7 mouse cellular contexts compared by ENCODE assay signal in the genomic region with DNA sequence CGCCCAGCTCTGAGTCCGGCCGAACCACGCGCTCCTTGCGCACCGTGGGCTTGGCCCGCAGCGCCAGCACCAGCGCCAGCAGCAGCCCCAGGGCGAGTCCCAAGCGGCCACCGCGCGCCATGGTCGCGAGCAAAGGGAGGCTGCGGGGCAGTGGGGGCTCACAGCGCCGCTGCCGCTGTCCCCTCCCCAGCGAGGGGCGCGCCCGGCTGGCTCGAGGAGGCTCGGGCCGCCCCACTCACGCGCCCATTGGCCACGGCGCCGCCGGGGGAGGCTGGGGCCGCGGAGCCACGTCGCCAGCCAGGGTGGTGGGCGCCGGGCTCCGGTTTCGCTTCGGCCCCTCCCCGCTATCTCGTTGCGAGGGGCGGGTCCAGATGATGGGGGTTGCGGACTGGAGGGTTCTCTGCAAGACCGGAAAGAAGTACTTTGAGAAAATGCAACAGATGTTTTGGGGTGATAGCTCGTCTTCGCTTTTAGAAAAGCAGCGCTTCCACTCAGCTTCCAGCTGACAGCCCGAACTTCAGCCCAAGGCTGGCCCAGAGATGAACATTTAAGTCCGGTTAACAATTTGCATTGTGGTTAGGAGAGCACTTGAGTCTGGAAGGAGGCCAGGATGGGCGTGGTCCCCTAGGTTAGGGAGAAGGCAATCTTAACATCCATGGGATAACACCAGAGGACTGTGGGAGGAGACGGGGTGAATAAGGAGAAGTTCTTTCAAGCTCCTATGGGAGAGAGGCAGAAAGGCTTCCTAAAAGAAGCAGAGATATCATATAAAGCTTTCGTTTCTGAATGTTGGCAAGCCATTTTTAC. TPM values are rescaled to one million over a fixed set of nuclear protein-coding genes. Genes with fewer than 3 reads are reported as not detected.
DNase-seq lines count a peak whose midpoint lies in the region; ATAC-seq and TF ChIP-seq lines count a peak whose summit lies in the region.

A gene (minus strand): TSS at position 235 of the 807 bp plus-strand sequence.

- WGBS in midbrain, embryonic 11.5 days, result 1% methylated on average over 53 of the region's 57 CpGs
- 1% methylated on average over 57 of the region's 57 CpGs for WGBS in small intestine, adult 2 months

- H3K4me2 ChIP-seq in midbrain, embryonic 11.5 days, result peak within 1 kb of the TSS; percentile 75

- peak within 1 kb of the TSS; percentile 63 for H3K4me3 ChIP-seq in midbrain, embryonic 11.5 days (ENCODE audit: low read depth, low read length)
- peak within 1 kb of the TSS; percentile 73 for H3K4me3 ChIP-seq in small intestine, adult 2 months (ENCODE audit: low read depth, low read length)

- DNase-seq in adrenal gland, adult 8-10 months, result peak; percentile 72
- peak; percentile 93 for DNase-seq in embryo, embryonic 11 days
- DNase-seq in gastrocnemius, postnatal 25 days, result peak; percentile 79
- peak; percentile 84 for DNase-seq in left cerebral cortex, postnatal 4 days
- DNase-seq in midbrain, embryonic 11.5 days (ENCODE audit: low spot score, missing footprints), result peak; percentile 97

- H3K36me3 ChIP-seq in midbrain, embryonic 11.5 days (ENCODE audit: control insufficient read depth, insufficient read depth, low read length), result no peaks in the 10 kb centered on the region
- H3K36me3 ChIP-seq in small intestine, adult 2 months (ENCODE audit: control insufficient read depth, insufficient read depth, low read length), result peaks cover 2% of the 10 kb centered on the region; the same call in 1 of the 2 replicates

- H3K27ac ChIP-seq in midbrain, embryonic 11.5 days (ENCODE audit: low read depth, low read length), result peak within 1 kb of the TSS; percentile 30; the same call in 1 of the 2 replicates
- peak within 1 kb of the TSS; percentile 66 for H3K27ac ChIP-seq in small intestine, adult 2 months (ENCODE audit: insufficient read depth, low read depth, low read length)

- peak within 1 kb of the TSS; percentile 81 for H3K9ac ChIP-seq in midbrain, embryonic 11.5 days (ENCODE audit: low read length)

- peaks cover 5% of the 10 kb centered on the region; the same call in 1 of the 2 replicates for H3K27me3 ChIP-seq in midbrain, embryonic 11.5 days (ENCODE audit: control insufficient read depth, insufficient read depth, low read length)
- H3K27me3 ChIP-seq in small intestine, adult 2 months (ENCODE audit: control insufficient read depth, insufficient read depth, low read length), result no peaks in the 10 kb centered on the region

- intact Hi-C loops in left cerebral cortex, postnatal 4 days (cut with DNase I), result no loop called here

- no peak for TF ChIP-seq CTCF in small intestine, adult 2 months (IDR thresholded peaks at IDR 0.05; ENCODE audit: extremely low read depth, insufficient read length, insufficient replicate concordance, low read depth, low read length)

- no peaks in the 10 kb centered on the region for H3K9me3 ChIP-seq in midbrain, embryonic 11.5 days (ENCODE audit: control insufficient read depth, low read length)

- ATAC-seq in inflammation-experienced regulatory T-cells, adult 6 months, result peak; percentile 72
- ATAC-seq in midbrain, embryonic 11.5 days (ENCODE audit: low FRiP score), result peak; percentile 92

- peaks cover 16% of the 10 kb centered on the region for H3K4me1 ChIP-seq in midbrain, embryonic 11.5 days (ENCODE audit: control insufficient read depth, insufficient read depth, low read length)
- H3K4me1 ChIP-seq in small intestine, adult 2 months (ENCODE audit: control insufficient read depth, insufficient read depth, insufficient read length, low read length), result peaks cover 4% of the 10 kb centered on the region

- no peak for TF ChIP-seq POLR2A in small intestine, adult 2 months (IDR thresholded peaks at IDR 0.05; ENCODE audit: low read depth, low read length)

RNA-seq across cellular contexts. Expression of the gene that starts here (rescaled TPM):
- 100 to 1,000 TPM in 2 of 4 experiments, 10 to 100 TPM in 2; 34.8 to 283 (median 132) TPM for total RNA-seq in adrenal gland, adult 8-10 months (2022)
- 10 to 100 TPM; 11.6 to 15.9 TPM for total RNA-seq in gastrocnemius, postnatal 25 days (2021)
- polyA plus RNA-seq in inflammation-experienced regulatory T-cells, adult 6 months (2017; shearing (Covaris generic)), result 10 to 100 TPM in 1 of 3 experiments, 1 to 10 TPM in 2; 7.5 to 17.7 (median 8.5) TPM
- 10 to 100 TPM; 36.6 to 43.5 TPM for total RNA-seq in left cerebral cortex, postnatal 4 days (2021)
- polyA plus RNA-seq in midbrain, embryonic 11.5 days (2014; fragmentation: Nextera tagmentation; extraction: Ambion mirVana), result 98.4 and 100 TPM in 2 replicates
- 3.3 and 5.1 TPM in 2 replicates for polyA plus RNA-seq in small intestine, adult 2 months (2012; rRNA removed)

Comparison
In these comparisons a context has a peak if more than half of its experiments do, and no peak if none do; other contexts are left out.
1. Peak in every context shown above with its lines: DNase-seq, ATAC-seq, H3K4me3 ChIP-seq and H3K27ac ChIP-seq.